Mouse (Mus musculus) adrenal gland, adult 18-20 months (tissue): ENCODE measurements around the gene Ppm1l. TPM values are rescaled to one million over a fixed set of nuclear protein-coding genes. Genes with fewer than 3 reads are reported as not detected.

Experiments
- DNase-seq, 2 experiments: peaks; one replicate each; pipeline ENCODE4 v3.0.0; 2021 to 2022; ENCODE audit warnings: low spot score in 2 of 2
- total RNA-seq, 2 experiments: library from RNA; stranded (reverse); gene quantifications; 1 replicate in 1 of 2; 2 replicates in 1 of 2; pipeline ENCODE4 v1.2.3; 2021

Gene Ppm1l
- total RNA-seq, 2 experiments from 2014 or later, result 15.0 to 15.8 TPM

- peak in 1 of 2 experiments; percentile 26 for DNase-seq
Observed at GRCm38 (mm10) chr3:69487471-69487870, 170.8 kb downstream of the Ppm1l start.

GRCm38 (mm10) chr3:69489669-69490068, 173.0 kb downstream of the Ppm1l start:
- DNase-seq, result no peak

- DNase-seq, result no peak
Observed at GRCm38 (mm10) chr3:69490981-69491681, 174.5 kb downstream of the Ppm1l start.

- DNase-seq, result no peak
Observed at GRCm38 (mm10) chr3:69494233-69495010, 177.8 kb downstream of the Ppm1l start.

GRCm38 (mm10) chr3:69497178-69497577, 180.5 kb downstream of the Ppm1l start:
- DNase-seq, result no peak

- no peak for DNase-seq
Observed at GRCm38 (mm10) chr3:69502009-69502408, 185.3 kb downstream of the Ppm1l start.

- DNase-seq, result no peak
Observed at GRCm38 (mm10) chr3:69502527-69502926, 185.9 kb downstream of the Ppm1l start.

- no peak for DNase-seq
Observed at GRCm38 (mm10) chr3:69505090-69505489, 188.4 kb downstream of the Ppm1l start.

GRCm38 (mm10) chr3:69506352-69506751, 189.7 kb downstream of the Ppm1l start:
- DNase-seq, result no peak

- no peak for DNase-seq
Observed at GRCm38 (mm10) chr3:69509411-69509952, 192.8 kb downstream of the Ppm1l start.

- DNase-seq, result no peak
Observed at GRCm38 (mm10) chr3:69511881-69512280, 195.2 kb downstream of the Ppm1l start.

GRCm38 (mm10) chr3:69512402-69512801, 195.7 kb downstream of the Ppm1l start:
- no peak for DNase-seq

GRCm38 (mm10) chr3:69515730-69516350, 199.2 kb downstream of the Ppm1l start:
- DNase-seq, result no peak

- DNase-seq, result no peak
Observed at GRCm38 (mm10) chr3:69519188-69519587, 202.5 kb downstream of the Ppm1l start.

- no peak for DNase-seq
Observed at GRCm38 (mm10) chr3:69519789-69520558, 203.3 kb downstream of the Ppm1l start.

- DNase-seq, result no peak
Observed at GRCm38 (mm10) chr3:69522270-69522669, 205.6 kb downstream of the Ppm1l start.

- no peak for DNase-seq
Observed at GRCm38 (mm10) chr3:69524356-69525071, 207.9 kb downstream of the Ppm1l start.

GRCm38 (mm10) chr3:69525072-69525529, 208.4 kb downstream of the Ppm1l start:
- no peak for DNase-seq

GRCm38 (mm10) chr3:69527384-69527783, 210.7 kb downstream of the Ppm1l start:
- no peak for DNase-seq

- DNase-seq, result no peak
Observed at GRCm38 (mm10) chr3:69529576-69529975, 212.9 kb downstream of the Ppm1l start.
